Mouse (Mus musculus): Measurements from ENCODE around the gene Slco3a1.

Slco3a1 gene

GRCm38 (mm10) chr7:74432950-74433349 is 121.6 kb downstream of the Slco3a1 start:
- Histone ChIP-seq H3K36me3 (ENCODE audit: insufficient read depth, low read length) (no peaks in the 10 kb centered on the region), H3K4me3 (replicated peaks; ENCODE audit: low read length) (no peak overlapping the region)
- TF ChIP-seq CTCF (conservative IDR thresholded peaks at IDR 0.05; ENCODE audit: low read length) (no peak), NANOG (IDR thresholded peaks at IDR 0.05; ENCODE audit: borderline replicate concordance, low read length) (no peak), POU5F1 (IDR thresholded peaks at IDR 0.05; ENCODE audit: borderline replicate concordance, low read length) (no peak)

GRCm38 (mm10) chr7:74429252-74429651 is 125.3 kb downstream of the Slco3a1 start:
- H3K4me1 ChIP-seq (replicated peaks; ENCODE audit: low read depth, low read length) = no peaks in the 10 kb centered on the region
- no peaks in the 10 kb centered on the region for H3K36me3 ChIP-seq (ENCODE audit: insufficient read depth, low read length)
- H3K27me3 ChIP-seq (ENCODE audit: insufficient read depth, low read length) = no peaks in the 10 kb centered on the region
- no peak overlapping the region for H3K4me3 ChIP-seq (replicated peaks; ENCODE audit: low read length)
- TF ChIP-seq CTCF (conservative IDR thresholded peaks at IDR 0.05; ENCODE audit: low read length) (no peak), NANOG (IDR thresholded peaks at IDR 0.05; ENCODE audit: borderline replicate concordance, low read length) (no peak), POU5F1 (IDR thresholded peaks at IDR 0.05; ENCODE audit: borderline replicate concordance, low read length) (no peak)
- no peaks in the 10 kb centered on the region for H3K9me3 ChIP-seq (ENCODE audit: low read length)

More at GRCm38 (mm10) chr7:74432950-74433349, 121.6 kb downstream of the Slco3a1 start:
- Histone ChIP-seq H3K27me3 (ENCODE audit: insufficient read depth, low read length) (no peaks in the 10 kb centered on the region), H3K9me3 (ENCODE audit: low read length) (no peaks in the 10 kb centered on the region), H3K4me1 (replicated peaks; ENCODE audit: low read depth, low read length) (no peaks in the 10 kb centered on the region)

- Histone ChIP-seq H3K4me3 (replicated peaks; ENCODE audit: low read length) (no peak overlapping the region), H3K9me3 (ENCODE audit: low read length) (no peaks in the 10 kb centered on the region), H3K36me3 (ENCODE audit: insufficient read depth, low read length) (no peaks in the 10 kb centered on the region), H3K27me3 (ENCODE audit: insufficient read depth, low read length) (no peaks in the 10 kb centered on the region), H3K4me1 (replicated peaks; ENCODE audit: low read depth, low read length) (no peaks in the 10 kb centered on the region)
- TF ChIP-seq CTCF (conservative IDR thresholded peaks at IDR 0.05; ENCODE audit: low read length) = no peak
- TF ChIP-seq NANOG (IDR thresholded peaks at IDR 0.05; ENCODE audit: borderline replicate concordance, low read length) = no peak
- no peak for TF ChIP-seq POU5F1 (IDR thresholded peaks at IDR 0.05; ENCODE audit: borderline replicate concordance, low read length)
These were observed 127.4 kb downstream of the Slco3a1 start for GRCm38 (mm10) chr7:74427135-74427534.

- Histone ChIP-seq H3K9me3 (ENCODE audit: low read length) (no peaks in the 10 kb centered on the region), H3K4me3 (replicated peaks; ENCODE audit: low read length) (no peak overlapping the region), H3K36me3 (ENCODE audit: insufficient read depth, low read length) (no peaks in the 10 kb centered on the region), H3K27me3 (ENCODE audit: insufficient read depth, low read length) (no peaks in the 10 kb centered on the region), H3K4me1 (replicated peaks; ENCODE audit: low read depth, low read length) (no peaks in the 10 kb centered on the region)
- TF ChIP-seq NANOG (IDR thresholded peaks at IDR 0.05; ENCODE audit: borderline replicate concordance, low read length) (no peak), CTCF (conservative IDR thresholded peaks at IDR 0.05; ENCODE audit: low read length) (no peak), POU5F1 (IDR thresholded peaks at IDR 0.05; ENCODE audit: borderline replicate concordance, low read length) (no peak)
These were observed 128.6 kb downstream of the Slco3a1 start for GRCm38 (mm10) chr7:74425941-74426340.

GRCm38 (mm10) chr7:74423928-74424850 is 130.4 kb downstream of the Slco3a1 start:
- H3K4me3 ChIP-seq (replicated peaks; ENCODE audit: low read length) = no peak overlapping the region
- H3K4me1 ChIP-seq (replicated peaks; ENCODE audit: low read depth, low read length) = no peaks in the 10 kb centered on the region
- no peaks in the 10 kb centered on the region for H3K36me3 ChIP-seq (ENCODE audit: insufficient read depth, low read length)
- no peaks in the 10 kb centered on the region for H3K27me3 ChIP-seq (ENCODE audit: insufficient read depth, low read length)
- TF ChIP-seq POU5F1 (IDR thresholded peaks at IDR 0.05; ENCODE audit: borderline replicate concordance, low read length) = no peak
- TF ChIP-seq CTCF (conservative IDR thresholded peaks at IDR 0.05; ENCODE audit: low read length) = no peak
- no peak for TF ChIP-seq NANOG (IDR thresholded peaks at IDR 0.05; ENCODE audit: borderline replicate concordance, low read length)
- H3K9me3 ChIP-seq (ENCODE audit: low read length) = no peaks in the 10 kb centered on the region

- Histone ChIP-seq H3K36me3 (ENCODE audit: insufficient read depth, low read length) (no peaks in the 10 kb centered on the region), H3K27me3 (ENCODE audit: insufficient read depth, low read length) (no peaks in the 10 kb centered on the region), H3K4me1 (replicated peaks; ENCODE audit: low read depth, low read length) (no peaks in the 10 kb centered on the region), H3K9me3 (ENCODE audit: low read length) (no peaks in the 10 kb centered on the region), H3K4me3 (replicated peaks; ENCODE audit: low read length) (no peak overlapping the region)
- TF ChIP-seq NANOG (IDR thresholded peaks at IDR 0.05; ENCODE audit: borderline replicate concordance, low read length) (no peak), POU5F1 (IDR thresholded peaks at IDR 0.05; ENCODE audit: borderline replicate concordance, low read length) (no peak), CTCF (conservative IDR thresholded peaks at IDR 0.05; ENCODE audit: low read length) (no peak)
These were observed 131.3 kb downstream of the Slco3a1 start for GRCm38 (mm10) chr7:74423316-74423715.

- no peaks in the 10 kb centered on the region for H3K4me1 ChIP-seq (replicated peaks; ENCODE audit: low read depth, low read length)
- TF ChIP-seq NANOG (IDR thresholded peaks at IDR 0.05; ENCODE audit: borderline replicate concordance, low read length) = no peak
- no peak for TF ChIP-seq POU5F1 (IDR thresholded peaks at IDR 0.05; ENCODE audit: borderline replicate concordance, low read length)
- TF ChIP-seq CTCF (conservative IDR thresholded peaks at IDR 0.05; ENCODE audit: low read length) = no peak
These were observed 131.8 kb downstream of the Slco3a1 start for GRCm38 (mm10) chr7:74422731-74423130.

GRCm38 (mm10) chr7:74422002-74422401 is 132.6 kb downstream of the Slco3a1 start:
- no peak overlapping the region for H3K4me3 ChIP-seq (replicated peaks; ENCODE audit: low read length)
- no peaks in the 10 kb centered on the region for H3K36me3 ChIP-seq (ENCODE audit: insufficient read depth, low read length)
- TF ChIP-seq POU5F1 (IDR thresholded peaks at IDR 0.05; ENCODE audit: borderline replicate concordance, low read length) = no peak
- no peak for TF ChIP-seq CTCF (conservative IDR thresholded peaks at IDR 0.05; ENCODE audit: low read length)
- TF ChIP-seq NANOG (IDR thresholded peaks at IDR 0.05; ENCODE audit: borderline replicate concordance, low read length) = no peak
- no peaks in the 10 kb centered on the region for H3K4me1 ChIP-seq (replicated peaks; ENCODE audit: low read depth, low read length)
- no peaks in the 10 kb centered on the region for H3K27me3 ChIP-seq (ENCODE audit: insufficient read depth, low read length)
- H3K9me3 ChIP-seq (ENCODE audit: low read length) = no peaks in the 10 kb centered on the region

More at GRCm38 (mm10) chr7:74422731-74423130, 131.8 kb downstream of the Slco3a1 start:
- no peaks in the 10 kb centered on the region for H3K9me3 ChIP-seq (ENCODE audit: low read length)
- no peak overlapping the region for H3K4me3 ChIP-seq (replicated peaks; ENCODE audit: low read length)
- H3K27me3 ChIP-seq (ENCODE audit: insufficient read depth, low read length) = no peaks in the 10 kb centered on the region
- H3K36me3 ChIP-seq (ENCODE audit: insufficient read depth, low read length) = no peaks in the 10 kb centered on the region

All from E14TG2a.4 (cell line).